Mouse (Mus musculus) stomach, postnatal 0 days (tissue): ENCODE measurements around the gene Itprip.

ENCODE experiments used
- CTCF ChIP-seq: IDR thresholded peaks from 2 replicates; pipeline ENCODE4 v1.5.1; 2016; ENCODE audit warnings: antibody characterized with exemption, low read depth, mild to moderate bottlenecking, moderate library complexity
- EP300 ChIP-seq: optimal IDR thresholded peaks from 2 replicates; pipeline ENCODE3; 2016; ENCODE audit warnings: antibody characterized with exemption

- TF ChIP-seq EP300: no peak
- no peak for TF ChIP-seq CTCF
Measured at GRCm38 (mm10) chr19:47915251-47915650, 3.8 kb downstream of the Itprip start.
